Mouse (Mus musculus) forebrain, postnatal 0 days (tissue): ENCODE data around the gene 2310011J03Rik. TPM values are rescaled to one million over a fixed set of nuclear protein-coding genes. Genes with fewer than 3 reads are reported as not detected.
A peak's percentile ranks its signal among the peaks of the same experiment; 100 is the strongest.

Experiments
- ATAC-seq: fragments of 200-750 bp; cut with Nextera tagmentation; 2 replicates; pipeline ENCODE4 v1.8.0; 2017; ENCODE audit warnings: mild to moderate bottlenecking, moderate library complexity
- DNase-seq: peaks from one replicate; pipeline ENCODE4 v3.0.0-alpha.2; 2015
- H3K27ac ChIP-seq: fragments of 300-500 bp; sonication (generic); 2 replicates; pipeline ENCODE4 v1.5.1; 2014; ENCODE audit warnings: low read depth, mild to moderate bottlenecking, antibody characterized with exemption, low read length, moderate library complexity, mixed read lengths
- H3K27me3 ChIP-seq: fragments of 300-500 bp; sonication (generic); 2 replicates; pipeline ENCODE4 v1.6.1; 2014; ENCODE audit warnings: mild to moderate bottlenecking, low read length, mixed read lengths; ENCODE audit not compliant: insufficient read depth
- H3K36me3 ChIP-seq: fragments of 300-500 bp; sonication (generic); 2 replicates; pipeline ENCODE4 v1.6.1; 2014; ENCODE audit warnings: mild to moderate bottlenecking, moderate library complexity; ENCODE audit not compliant: insufficient read depth
- H3K4me1 ChIP-seq: fragments of 300-500 bp; sonication (generic); 2 replicates; pipeline ENCODE4 v1.6.1; 2014; ENCODE audit warnings: antibody characterized with exemption; ENCODE audit not compliant: insufficient read depth
- H3K4me2 ChIP-seq: fragments of 300-500 bp; sonication (generic); 2 replicates; pipeline ENCODE4 v1.6.1; 2014; ENCODE audit warnings: low read depth, mild to moderate bottlenecking, moderate library complexity
- H3K4me3 ChIP-seq: fragments of 300-500 bp; sonication (generic); 2 replicates; pipeline ENCODE4 v1.5.1; 2014; ENCODE audit warnings: low read depth, low read length, mixed read lengths
- H3K9ac ChIP-seq: fragments of 300-500 bp; sonication (generic); 2 replicates; pipeline ENCODE4 v1.6.1; 2014; ENCODE audit warnings: mild to moderate bottlenecking
- H3K9me3 ChIP-seq: fragments of 300-500 bp; sonication (generic); 2 replicates; pipeline ENCODE4 v1.6.1; 2016; ENCODE audit warnings: low read length
- CTCF ChIP-seq: sonication (generic); IDR thresholded peaks from 2 replicates; pipeline ENCODE4 v1.5.1; 2016; ENCODE audit warnings: antibody characterized with exemption, control low read depth, low read depth
- WGBS: fragments of 180-500 bp; shearing (Covaris S2); extraction: QIAGEN DNeasy Blood & Tissue Kit; methylation state at CpG from one replicate; pipeline ENCODE4 v1.1.7; 2014; 5-methylcytosine and 5-hydroxymethylcytosine counted together
- polyA plus RNA-seq: library from polyadenylated mRNA; unstranded; fragments of >200 nt; fragmentation: Nextera tagmentation; extraction: Ambion mirVana; gene quantifications from 2 replicates; pipeline ENCODE4 v1.2.1, GENCODE M21; 2015
- total RNA-seq: library from RNA; depleted of rRNA; stranded (reverse); fragments of >200 nt; gene quantifications from 2 replicates; pipeline ENCODE4 v1.2.3, GENCODE M21; 2014; rRNA removed

The 2310011J03Rik gene
- total RNA-seq: 19.2 and 22.8 TPM in 2 replicates
- polyA plus RNA-seq: 32.4 and 35.6 TPM in 2 replicates

DNA sequence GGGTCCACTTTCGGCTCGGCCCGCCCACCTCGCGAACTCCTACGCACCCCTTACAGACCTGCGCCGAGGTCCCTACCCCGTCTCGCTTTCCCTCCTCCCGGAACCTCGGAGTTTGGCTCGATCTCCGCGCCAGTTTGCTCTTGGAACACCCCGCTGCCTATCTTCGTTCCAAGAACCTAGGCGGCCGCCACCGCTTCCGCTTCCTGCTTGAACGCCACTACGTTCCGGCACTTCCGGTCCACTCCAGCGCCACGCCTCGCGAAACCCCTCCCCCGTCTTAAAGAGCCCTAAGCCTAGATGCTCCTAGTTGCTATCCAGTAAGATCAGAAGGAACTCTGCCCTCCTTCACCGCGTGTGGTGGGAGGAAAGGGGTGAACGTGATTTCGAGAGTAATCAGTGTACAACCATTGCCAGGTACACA lies at the start of gene 2310011J03Rik:
Gene 2310011J03Rik (minus strand): TSS at position 198 of the 421 bp plus-strand sequence.
- H3K36me3 ChIP-seq: peaks cover 32% of the 10 kb centered on the region
- H3K9ac ChIP-seq: peak within 1 kb of the TSS; percentile 57
- DNase-seq (peak; percentile 93), ATAC-seq (peak; percentile 79)
- peak within 1 kb of the TSS; percentile 89 for H3K4me2 ChIP-seq
- no peak for TF ChIP-seq CTCF
- H3K27ac ChIP-seq: peak within 1 kb of the TSS; percentile 72
- peak within 1 kb of the TSS; percentile 62 for H3K4me3 ChIP-seq
- no peaks in the 10 kb centered on the region for H3K9me3 ChIP-seq
- no peaks in the 10 kb centered on the region for H3K27me3 ChIP-seq
- H3K4me1 ChIP-seq: peaks cover 3% of the 10 kb centered on the region; the same call in 1 of the 2 replicates
- under 1% methylated on average over 34 of the region's 34 CpGs for WGBS

DNA sequence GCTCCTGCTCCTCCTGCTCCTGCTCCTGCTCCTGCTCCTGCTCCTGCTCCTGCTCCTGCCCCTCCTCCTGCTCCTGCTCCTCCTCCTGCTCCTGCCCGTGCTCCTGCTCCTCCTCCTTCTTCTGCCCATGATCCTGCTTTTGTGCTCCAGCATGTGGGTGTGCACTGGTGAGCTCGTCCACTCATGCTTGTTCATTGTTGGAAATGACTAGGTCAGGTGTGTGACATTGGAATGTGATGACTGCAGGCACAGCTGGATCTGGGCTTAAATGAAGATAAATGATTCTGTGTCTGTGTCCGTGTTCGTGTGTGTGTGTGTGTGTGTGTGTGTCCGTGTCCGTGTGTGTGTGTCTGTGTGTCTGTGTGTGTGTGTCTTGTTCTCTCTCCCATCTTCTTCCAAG lies 48.1 kb upstream of the 2310011J03Rik start:
- no peak overlapping the region for H3K27ac ChIP-seq
- no peak overlapping the region for H3K4me2 ChIP-seq
- WGBS: 93% methylated on average over 6 of the region's 6 CpGs
- H3K36me3 ChIP-seq: no peaks in the 10 kb centered on the region
- DNase-seq: no peak
- no peak overlapping the region for H3K9ac ChIP-seq
- no peaks in the 10 kb centered on the region for H3K9me3 ChIP-seq
- H3K4me3 ChIP-seq: no peak overlapping the region
- no peaks in the 10 kb centered on the region for H3K4me1 ChIP-seq
- no peak for ATAC-seq
- peaks cover 3% of the 10 kb centered on the region; the same call in 1 of the 2 replicates for H3K27me3 ChIP-seq
- TF ChIP-seq CTCF: no peak

DNA sequence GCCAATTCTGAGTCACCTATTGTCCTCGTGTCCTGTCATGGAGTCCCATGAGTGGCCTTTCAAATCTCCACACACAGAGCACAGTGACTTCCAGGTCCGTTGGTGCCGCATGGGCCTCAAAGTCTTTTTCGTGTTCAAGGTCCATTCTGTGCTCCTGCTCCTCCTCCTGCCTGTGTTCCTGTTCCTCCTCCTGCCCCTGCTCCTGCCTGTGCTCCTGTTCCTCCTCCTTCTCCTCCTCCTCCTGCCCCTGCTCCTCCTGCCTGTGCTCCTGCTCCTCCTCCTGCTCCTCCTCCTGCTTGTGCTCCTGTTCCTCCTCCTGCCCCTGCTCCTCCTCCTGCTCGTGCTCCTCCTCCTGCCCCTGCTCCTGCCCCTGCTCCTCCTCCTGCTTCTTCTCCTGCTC lies 47.6 kb upstream of the 2310011J03Rik start:
- Histone ChIP-seq H3K9ac (no peak overlapping the region), H3K9me3 (no peaks in the 10 kb centered on the region), H3K4me1 (no peaks in the 10 kb centered on the region), H3K36me3 (no peaks in the 10 kb centered on the region), H3K27me3 (peaks cover 3% of the 10 kb centered on the region; the same call in 1 of the 2 replicates), H3K27ac (no peak overlapping the region), H3K4me3 (no peak overlapping the region), H3K4me2 (no peak overlapping the region)
- no peak for TF ChIP-seq CTCF
- no peak for ATAC-seq
- DNase-seq: no peak
- WGBS: 62% methylated on average over 5 of the region's 5 CpGs

DNA sequence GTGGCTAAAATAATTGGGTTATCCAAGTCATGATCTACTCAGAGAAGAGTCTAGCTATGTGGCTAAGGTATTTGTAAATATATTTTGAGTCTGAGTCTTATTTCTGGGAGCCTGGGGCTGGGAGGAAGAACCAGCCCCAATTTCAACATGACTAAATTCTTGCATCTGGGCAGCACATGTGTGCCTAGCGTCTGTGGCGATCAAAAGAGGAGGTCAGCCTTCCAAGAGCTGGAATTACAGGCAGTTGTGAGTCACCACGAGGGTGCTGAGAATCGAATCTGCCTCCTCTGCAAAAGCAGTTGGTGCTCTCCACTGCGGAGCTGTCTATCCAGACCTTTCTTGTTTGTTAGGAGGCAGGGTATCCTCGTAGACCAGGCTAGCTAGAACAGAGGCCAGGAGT lies 45.4 kb upstream of the 2310011J03Rik start:
- no peaks in the 10 kb centered on the region for H3K4me1 ChIP-seq
- ATAC-seq (no peak), DNase-seq (no peak)
- H3K27me3 ChIP-seq: peaks cover 3% of the 10 kb centered on the region; the same call in 1 of the 2 replicates
- H3K4me3 ChIP-seq: no peak overlapping the region
- no peaks in the 10 kb centered on the region for H3K9me3 ChIP-seq
- no peak overlapping the region for H3K4me2 ChIP-seq
- no peak overlapping the region for H3K9ac ChIP-seq
- no peak overlapping the region for H3K27ac ChIP-seq
- 73% methylated on average over 6 of the region's 6 CpGs for WGBS
- H3K36me3 ChIP-seq: no peaks in the 10 kb centered on the region
- no peak for TF ChIP-seq CTCF

DNA sequence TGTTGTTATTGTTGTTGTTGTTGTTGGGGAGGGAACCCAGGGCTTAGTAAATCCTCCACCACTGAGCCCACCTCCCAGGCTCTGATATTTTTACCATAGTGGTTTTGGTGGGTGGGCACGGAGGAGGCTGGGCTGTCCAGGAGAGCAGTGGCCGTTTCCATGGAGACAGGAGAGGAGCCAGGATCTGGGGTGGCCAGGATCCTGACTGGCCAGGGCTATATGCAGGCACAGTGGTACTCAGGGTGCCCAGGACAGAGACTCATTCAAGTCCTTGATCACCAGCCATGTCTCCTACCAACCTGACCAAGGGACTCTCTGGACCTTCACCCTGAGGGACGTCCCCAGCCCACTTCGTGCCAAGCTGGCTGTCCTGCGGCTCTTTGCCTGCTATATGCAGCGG lies 43.4 kb upstream of the 2310011J03Rik start:
- no peak overlapping the region for H3K4me3 ChIP-seq
- no peak overlapping the region for H3K4me2 ChIP-seq
- TF ChIP-seq CTCF: no peak
- H3K27me3 ChIP-seq: peaks cover 6% of the 10 kb centered on the region
- no peaks in the 10 kb centered on the region for H3K4me1 ChIP-seq
- WGBS: 28% methylated on average over 6 of the region's 6 CpGs
- no peaks in the 10 kb centered on the region for H3K9me3 ChIP-seq
- no peaks in the 10 kb centered on the region for H3K36me3 ChIP-seq
- H3K27ac ChIP-seq: no peak overlapping the region
- 0 out of 2 replicates have a peak, but pooled peaks have one; percentile 27 for ATAC-seq
- H3K9ac ChIP-seq: no peak overlapping the region
- no peak for DNase-seq

DNA sequence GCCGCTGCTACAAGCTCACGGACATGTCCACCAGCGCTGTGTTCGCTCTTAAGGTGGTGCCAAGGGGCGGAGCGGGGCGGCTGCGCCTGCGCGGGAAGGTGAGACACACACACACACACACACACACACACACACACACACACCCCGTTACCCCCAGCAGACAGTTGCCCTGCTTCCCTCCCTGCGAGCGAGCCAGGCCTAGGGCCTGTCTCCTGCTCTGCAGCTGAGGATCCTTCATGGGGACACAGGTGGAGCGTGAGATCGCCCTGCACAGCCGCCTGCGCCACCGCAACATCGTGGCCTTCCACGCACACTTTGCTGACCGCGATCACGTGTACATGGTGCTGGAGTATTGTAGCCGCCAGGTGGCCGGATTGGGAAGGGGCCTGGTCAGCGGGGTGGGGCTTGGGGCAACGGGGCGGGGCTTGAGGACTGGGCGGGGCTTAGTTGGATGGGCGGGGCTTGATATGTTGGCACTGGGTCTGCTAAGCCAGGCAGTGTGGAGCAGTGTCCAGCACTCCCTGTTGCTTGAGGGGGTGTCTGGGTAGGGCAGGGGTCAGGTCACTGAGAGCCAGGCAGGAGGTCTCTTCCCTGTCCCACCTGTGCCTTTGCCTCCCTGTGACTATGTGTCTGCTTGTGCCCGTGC lies 37.8 kb upstream of the 2310011J03Rik start:
- TF ChIP-seq CTCF: peak; percentile 40; the same call in 1 of the 2 replicates
- ATAC-seq: peak; percentile 58
- peak; percentile 63 for DNase-seq
- Histone ChIP-seq H3K27ac (no peak overlapping the region), H3K4me3 (peak overlapping the region; percentile 32), H3K9ac (peak overlapping the region; percentile 43; the same call in 1 of the 2 replicates), H3K27me3 (peaks cover 42% of the 10 kb centered on the region), H3K36me3 (no peaks in the 10 kb centered on the region), H3K4me1 (no peaks in the 10 kb centered on the region), H3K9me3 (no peaks in the 10 kb centered on the region), H3K4me2 (peak overlapping the region; percentile 71)
- 6% methylated on average over 29 of the region's 31 CpGs for WGBS

DNA sequence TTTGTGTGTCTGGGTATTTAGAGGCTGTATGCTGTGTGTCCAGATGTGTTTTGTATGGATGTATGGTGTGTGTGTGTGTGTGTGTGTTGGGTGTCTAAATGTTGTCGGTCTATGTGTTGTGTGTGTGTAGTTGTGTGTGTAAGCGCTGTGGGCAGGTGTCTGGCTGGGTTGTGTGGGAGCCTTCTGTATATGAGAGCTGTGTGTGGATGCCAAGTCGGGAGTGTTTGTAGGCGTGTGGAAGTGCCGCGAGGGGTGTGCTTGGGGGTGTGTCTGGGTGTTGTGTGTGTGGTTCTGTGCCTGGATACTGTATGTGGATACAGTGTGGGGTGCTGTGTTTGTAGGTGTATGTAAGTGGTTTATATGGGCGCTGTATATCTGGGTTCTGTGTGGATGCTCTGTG lies 37.0 kb upstream of the 2310011J03Rik start:
- H3K4me2 ChIP-seq: peak overlapping the region; percentile 71
- no peak overlapping the region for H3K27ac ChIP-seq
- H3K4me1 ChIP-seq: no peaks in the 10 kb centered on the region
- H3K27me3 ChIP-seq: peaks cover 49% of the 10 kb centered on the region
- peak overlapping the region; percentile 40 for H3K4me3 ChIP-seq
- H3K9me3 ChIP-seq: no peaks in the 10 kb centered on the region
- 32% methylated on average over 7 of the region's 7 CpGs for WGBS
- no peaks in the 10 kb centered on the region for H3K36me3 ChIP-seq
- ATAC-seq (peak; percentile 16; the same call in 1 of the 2 replicates), DNase-seq (no peak)
- TF ChIP-seq CTCF: no peak
- no peak overlapping the region for H3K9ac ChIP-seq
